Mouse (Mus musculus): ENCODE measurements around the gene Cpz.

The Cpz gene

GRCm38 (mm10) chr5:35525469-35526123 is at the start of gene Cpz:
Gene Cpz, minus strand, starts transcription at chr5:35525698.
- peaks cover 25% of the 10 kb centered on the region for H3K4me1 ChIP-seq (replicated peaks; ENCODE audit: low read depth, low read length)
- TF ChIP-seq POU5F1 (IDR thresholded peaks at IDR 0.05; ENCODE audit: borderline replicate concordance, low read length) (no peak), NANOG (IDR thresholded peaks at IDR 0.05; ENCODE audit: borderline replicate concordance, low read length) (no peak), CTCF (conservative IDR thresholded peaks at IDR 0.05; ENCODE audit: low read length) (no peak)
- H3K36me3 ChIP-seq (ENCODE audit: insufficient read depth, low read length) = no peaks in the 10 kb centered on the region
- H3K4me3 ChIP-seq (replicated peaks; ENCODE audit: low read length) = peak within 1 kb of the TSS; percentile 82
- peaks cover 68% of the 10 kb centered on the region for H3K27me3 ChIP-seq (ENCODE audit: insufficient read depth, low read length)
- H3K9me3 ChIP-seq (ENCODE audit: low read length) = no peaks in the 10 kb centered on the region

GRCm38 (mm10) chr5:35574653-35575599 is 49.4 kb upstream of the Cpz start, which contains the start of gene Trmt44:
Gene Trmt44, minus strand, starts transcription at chr5:35575070.
- H3K4me3 ChIP-seq (replicated peaks; ENCODE audit: low read length) = peak within 1 kb of the TSS; percentile 100
- TF ChIP-seq POU5F1 (IDR thresholded peaks at IDR 0.05; ENCODE audit: borderline replicate concordance, low read length) = no peak
- no peak for TF ChIP-seq CTCF (conservative IDR thresholded peaks at IDR 0.05; ENCODE audit: low read length)
- no peak for TF ChIP-seq NANOG (IDR thresholded peaks at IDR 0.05; ENCODE audit: borderline replicate concordance, low read length)
- peaks cover 20% of the 10 kb centered on the region for H3K4me1 ChIP-seq (replicated peaks; ENCODE audit: low read depth, low read length)
- peaks cover 40% of the 10 kb centered on the region for H3K36me3 ChIP-seq (ENCODE audit: insufficient read depth, low read length)
- H3K9me3 ChIP-seq (ENCODE audit: low read length) = peaks cover 10% of the 10 kb centered on the region
- peaks cover 3% of the 10 kb centered on the region; the same call in 1 of the 2 replicates for H3K27me3 ChIP-seq (ENCODE audit: insufficient read depth, low read length)

- peaks cover 8% of the 10 kb centered on the region for H3K9me3 ChIP-seq (ENCODE audit: low read length)
- no peaks in the 10 kb centered on the region for H3K27me3 ChIP-seq (ENCODE audit: insufficient read depth, low read length)
- peaks cover 73% of the 10 kb centered on the region for H3K36me3 ChIP-seq (ENCODE audit: insufficient read depth, low read length)
- TF ChIP-seq CTCF (conservative IDR thresholded peaks at IDR 0.05; ENCODE audit: low read length) (no peak), NANOG (IDR thresholded peaks at IDR 0.05; ENCODE audit: borderline replicate concordance, low read length) (no peak), POU5F1 (IDR thresholded peaks at IDR 0.05; ENCODE audit: borderline replicate concordance, low read length) (no peak)
- H3K4me3 ChIP-seq (replicated peaks; ENCODE audit: low read length) = no peak overlapping the region
- peaks cover 13% of the 10 kb centered on the region for H3K4me1 ChIP-seq (replicated peaks; ENCODE audit: low read depth, low read length)
Observed at GRCm38 (mm10) chr5:35571546-35571945, 46.0 kb upstream of the Cpz start.

GRCm38 (mm10) chr5:35566632-35567031 is 41.1 kb upstream of the Cpz start:
- Histone ChIP-seq H3K4me3 (replicated peaks; ENCODE audit: low read length) (no peak overlapping the region), H3K36me3 (ENCODE audit: insufficient read depth, low read length) (peaks cover 99% of the 10 kb centered on the region), H3K4me1 (replicated peaks; ENCODE audit: low read depth, low read length) (no peaks in the 10 kb centered on the region), H3K27me3 (ENCODE audit: insufficient read depth, low read length) (no peaks in the 10 kb centered on the region), H3K9me3 (ENCODE audit: low read length) (no peaks in the 10 kb centered on the region)
- TF ChIP-seq NANOG (IDR thresholded peaks at IDR 0.05; ENCODE audit: borderline replicate concordance, low read length) = no peak
- no peak for TF ChIP-seq CTCF (conservative IDR thresholded peaks at IDR 0.05; ENCODE audit: low read length)
- TF ChIP-seq POU5F1 (IDR thresholded peaks at IDR 0.05; ENCODE audit: borderline replicate concordance, low read length) = no peak

GRCm38 (mm10) chr5:35565217-35565616 is 39.7 kb upstream of the Cpz start:
- no peak overlapping the region for H3K4me3 ChIP-seq (replicated peaks; ENCODE audit: low read length)
- TF ChIP-seq POU5F1 (IDR thresholded peaks at IDR 0.05; ENCODE audit: borderline replicate concordance, low read length) (no peak), NANOG (IDR thresholded peaks at IDR 0.05; ENCODE audit: borderline replicate concordance, low read length) (no peak), CTCF (conservative IDR thresholded peaks at IDR 0.05; ENCODE audit: low read length) (no peak)
- H3K4me1 ChIP-seq (replicated peaks; ENCODE audit: low read depth, low read length) = no peaks in the 10 kb centered on the region
- H3K9me3 ChIP-seq (ENCODE audit: low read length) = no peaks in the 10 kb centered on the region
- H3K27me3 ChIP-seq (ENCODE audit: insufficient read depth, low read length) = no peaks in the 10 kb centered on the region
- peaks cover 99% of the 10 kb centered on the region for H3K36me3 ChIP-seq (ENCODE audit: insufficient read depth, low read length)

- Histone ChIP-seq H3K9me3 (ENCODE audit: low read length) (no peaks in the 10 kb centered on the region), H3K36me3 (ENCODE audit: insufficient read depth, low read length) (peaks cover 100% of the 10 kb centered on the region), H3K4me1 (replicated peaks; ENCODE audit: low read depth, low read length) (peaks cover under 1% of the 10 kb centered on the region; the same call in 1 of the 2 replicates), H3K27me3 (ENCODE audit: insufficient read depth, low read length) (no peaks in the 10 kb centered on the region), H3K4me3 (replicated peaks; ENCODE audit: low read length) (no peak overlapping the region)
- TF ChIP-seq POU5F1 (IDR thresholded peaks at IDR 0.05; ENCODE audit: borderline replicate concordance, low read length) (no peak), CTCF (conservative IDR thresholded peaks at IDR 0.05; ENCODE audit: low read length) (peak; percentile 96)
Observed at GRCm38 (mm10) chr5:35563449-35563848, 38.0 kb upstream of the Cpz start.

- peaks cover 8% of the 10 kb centered on the region for H3K4me1 ChIP-seq (replicated peaks; ENCODE audit: low read depth, low read length)
Observed at GRCm38 (mm10) chr5:35562616-35563015, 37.1 kb upstream of the Cpz start.

GRCm38 (mm10) chr5:35559447-35559846 is 33.9 kb upstream of the Cpz start:
- Histone ChIP-seq H3K36me3 (ENCODE audit: insufficient read depth, low read length) (peaks cover 89% of the 10 kb centered on the region), H3K9me3 (ENCODE audit: low read length) (no peaks in the 10 kb centered on the region), H3K4me1 (replicated peaks; ENCODE audit: low read depth, low read length) (peaks cover 12% of the 10 kb centered on the region), H3K27me3 (ENCODE audit: insufficient read depth, low read length) (no peaks in the 10 kb centered on the region), H3K4me3 (replicated peaks; ENCODE audit: low read length) (no peak overlapping the region)
- TF ChIP-seq NANOG (IDR thresholded peaks at IDR 0.05; ENCODE audit: borderline replicate concordance, low read length) = no peak
- TF ChIP-seq POU5F1 (IDR thresholded peaks at IDR 0.05; ENCODE audit: borderline replicate concordance, low read length) = no peak
- no peak for TF ChIP-seq CTCF (conservative IDR thresholded peaks at IDR 0.05; ENCODE audit: low read length)

More at GRCm38 (mm10) chr5:35562616-35563015, 37.1 kb upstream of the Cpz start:
- Histone ChIP-seq H3K4me3 (replicated peaks; ENCODE audit: low read length) (no peak overlapping the region), H3K36me3 (ENCODE audit: insufficient read depth, low read length) (peaks cover 100% of the 10 kb centered on the region), H3K27me3 (ENCODE audit: insufficient read depth, low read length) (no peaks in the 10 kb centered on the region), H3K9me3 (ENCODE audit: low read length) (no peaks in the 10 kb centered on the region)
- no peak for TF ChIP-seq CTCF (conservative IDR thresholded peaks at IDR 0.05; ENCODE audit: low read length)
- TF ChIP-seq POU5F1 (IDR thresholded peaks at IDR 0.05; ENCODE audit: borderline replicate concordance, low read length) = no peak
- no peak for TF ChIP-seq NANOG (IDR thresholded peaks at IDR 0.05; ENCODE audit: borderline replicate concordance, low read length)
